Mouse (Mus musculus) CD4-positive helper T cell, adult 2 months (primary cell): ENCODE measurements around the gene Uxs1.

Experiments
- DNase-seq: peaks from one replicate; pipeline ENCODE4 v3.0.0-alpha.2; 2012; ENCODE audit warnings: low read depth, missing footprints, low spot score

The Uxs1 gene

GRCm38 (mm10) chr1:43798048-43798447 lies 29.6 kb downstream of the Uxs1 start:
- DNase-seq, result no peak

- no peak for DNase-seq
Measured at GRCm38 (mm10) chr1:43789765-43790164, 37.8 kb downstream of the Uxs1 start.

- no peak for DNase-seq
Measured at GRCm38 (mm10) chr1:43786711-43787110, 40.9 kb downstream of the Uxs1 start.

- DNase-seq, result no peak
Measured at GRCm38 (mm10) chr1:43785316-43785715, 42.3 kb downstream of the Uxs1 start.

GRCm38 (mm10) chr1:43783186-43783585 lies 44.4 kb downstream of the Uxs1 start:
- no peak for DNase-seq

GRCm38 (mm10) chr1:43782680-43783079 lies 44.9 kb downstream of the Uxs1 start:
- no peak for DNase-seq

GRCm38 (mm10) chr1:43781672-43782071 lies 45.9 kb downstream of the Uxs1 start:
- DNase-seq, result no peak

- DNase-seq, result no peak
Measured at GRCm38 (mm10) chr1:43781195-43781594, 46.4 kb downstream of the Uxs1 start.

- no peak for DNase-seq
Measured at GRCm38 (mm10) chr1:43776106-43776505, 51.5 kb downstream of the Uxs1 start.

- DNase-seq, result no peak
Measured at GRCm38 (mm10) chr1:43774126-43774525, 53.5 kb downstream of the Uxs1 start.

GRCm38 (mm10) chr1:43772694-43773093 lies 54.9 kb downstream of the Uxs1 start:
- DNase-seq, result no peak

GRCm38 (mm10) chr1:43770032-43770431 lies 57.6 kb downstream of the Uxs1 start:
- no peak for DNase-seq

- no peak for DNase-seq
Measured at GRCm38 (mm10) chr1:43769348-43769747, 58.3 kb downstream of the Uxs1 start.

GRCm38 (mm10) chr1:43768385-43768990 lies 59.1 kb downstream of the Uxs1 start:
- DNase-seq, result peak; percentile 48

- DNase-seq, result no peak
Measured at GRCm38 (mm10) chr1:43766328-43766727, 61.3 kb downstream of the Uxs1 start.

- no peak for DNase-seq
Measured at GRCm38 (mm10) chr1:43764481-43764880, 63.1 kb downstream of the Uxs1 start.

- DNase-seq, result peak; percentile 16
Measured at GRCm38 (mm10) chr1:43760085-43760484, 67.5 kb downstream of the Uxs1 start.

GRCm38 (mm10) chr1:43754448-43755312 lies 72.9 kb downstream of the Uxs1 start:
- no peak for DNase-seq

- no peak for DNase-seq
Measured at GRCm38 (mm10) chr1:43738519-43738894, 89.1 kb downstream of the Uxs1 start.

- no peak for DNase-seq
Measured at GRCm38 (mm10) chr1:43737812-43738518, 89.6 kb downstream of the Uxs1 start.

- no peak for DNase-seq
Measured at GRCm38 (mm10) chr1:43732657-43733056, 94.9 kb downstream of the Uxs1 start.

GRCm38 (mm10) chr1:43732100-43732499 lies 95.5 kb downstream of the Uxs1 start:
- no peak for DNase-seq
